Mouse (Mus musculus) frontal cortex, postnatal 36 days (tissue): ENCODE measurements around the gene Anks1b.
"Not testable (repeated sequence)": the region's sequence is repeated elsewhere in the genome, so short reads cannot be mapped to it uniquely, and the experiment has no call there.

Experiments
- DNase-seq, 2 experiments: peaks; one replicate each; pipeline ENCODE4 v3.0.0; 2022; ENCODE audit warnings: low spot score in 2 of 2

The Anks1b gene

DNA sequence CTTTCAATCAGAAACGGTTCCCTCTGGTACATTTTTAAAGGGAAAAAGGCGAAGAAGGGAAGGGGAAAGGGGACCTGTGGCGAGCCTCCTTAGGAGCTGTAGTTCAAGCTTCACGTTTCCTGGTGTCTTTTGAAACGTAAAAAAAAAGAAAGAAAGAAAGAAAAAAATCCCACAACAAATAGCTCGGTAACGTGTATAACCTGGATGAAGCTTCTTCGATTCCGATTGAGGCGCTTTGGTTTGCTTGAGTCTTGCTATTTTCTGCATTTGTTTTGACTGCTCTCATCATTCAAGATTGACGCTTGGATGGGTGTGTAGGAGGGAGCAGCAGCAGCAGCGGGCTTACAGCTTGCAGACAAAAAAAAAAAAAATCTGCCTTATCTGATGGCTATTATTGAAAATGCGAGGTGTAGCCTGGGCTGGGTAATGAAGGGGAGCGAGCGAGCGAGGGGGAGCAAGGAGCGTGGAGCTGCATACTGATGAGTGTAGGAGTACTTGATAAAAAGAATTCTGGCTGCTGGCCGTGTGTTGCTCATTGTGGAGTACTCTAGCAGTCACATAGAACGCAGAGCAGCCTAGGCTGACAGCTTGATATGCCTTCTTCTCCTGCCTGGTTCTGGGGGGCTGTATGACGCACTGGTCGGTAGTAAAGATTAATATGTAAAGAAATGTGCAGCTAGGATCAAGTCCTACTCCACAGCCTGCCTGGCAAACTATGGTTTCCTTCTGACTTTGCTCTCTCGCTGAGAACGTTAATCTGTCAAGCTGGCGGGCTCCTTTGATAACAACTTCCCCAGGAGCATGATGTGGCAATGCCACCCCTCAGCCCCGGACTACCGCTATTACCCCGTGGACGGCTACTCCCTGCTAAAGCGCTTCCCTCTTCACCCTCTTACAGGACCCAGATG, 703.1 kb downstream of the Anks1b start:
- DNase-seq = peak; percentile 75 to 80

DNA sequence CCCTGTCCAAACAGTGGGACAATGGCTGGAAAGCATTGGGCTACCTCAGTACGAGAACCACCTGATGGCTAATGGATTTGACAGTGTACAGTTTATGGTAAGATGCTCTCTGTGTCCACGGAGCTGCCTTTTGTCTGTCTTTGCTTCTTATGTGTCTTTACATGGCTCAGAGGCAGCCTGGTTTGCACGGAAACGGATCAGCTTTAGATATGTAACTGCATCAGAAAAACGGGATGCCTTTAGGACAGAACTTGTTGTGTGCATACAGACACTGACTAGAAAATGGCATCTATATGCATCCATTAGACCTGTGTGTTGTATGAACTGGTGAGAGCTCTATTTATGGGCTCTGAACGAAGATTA, 703.8 kb downstream of the Anks1b start:
- DNase-seq = no peak

DNA sequence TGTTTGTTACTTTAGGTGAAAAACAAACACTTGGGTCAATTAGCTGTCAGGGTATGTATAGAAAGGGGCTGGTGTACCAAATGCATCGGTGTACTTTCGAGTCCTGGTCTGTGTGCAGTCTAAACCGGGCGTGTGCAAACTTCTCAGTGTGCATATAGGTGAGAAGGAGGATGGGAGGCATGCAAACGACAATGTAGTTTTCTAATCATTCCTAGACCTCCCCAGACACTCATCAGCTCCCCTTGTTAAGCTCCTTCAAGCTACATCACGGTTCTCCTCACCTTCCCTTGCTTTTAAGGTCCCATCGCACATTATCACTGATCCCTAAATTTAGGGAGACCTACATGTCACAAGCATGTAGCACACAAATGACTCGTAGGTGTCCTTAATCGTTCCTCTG, 704.5 kb downstream of the Anks1b start:
- no peak for DNase-seq

DNA sequence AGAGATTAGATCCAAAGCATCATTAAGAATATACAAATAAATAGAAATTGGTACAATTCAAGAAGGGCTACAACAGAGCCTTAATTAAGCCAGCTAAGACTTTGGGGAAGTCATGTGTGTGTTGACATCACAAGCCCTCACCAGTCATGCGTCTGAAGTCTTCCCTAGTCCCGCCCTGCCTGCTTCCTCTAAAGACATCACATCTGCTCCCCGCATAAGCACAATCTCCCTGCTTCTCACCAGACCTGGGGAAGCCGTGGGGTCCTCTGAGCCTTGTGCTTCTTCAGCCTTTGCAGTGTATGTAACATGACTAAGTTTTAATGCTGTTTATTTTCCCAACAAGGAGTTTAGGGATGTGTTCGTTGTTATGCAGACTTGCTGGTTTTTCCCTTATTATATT, 706.7 kb downstream of the Anks1b start:
- no peak for DNase-seq

DNA sequence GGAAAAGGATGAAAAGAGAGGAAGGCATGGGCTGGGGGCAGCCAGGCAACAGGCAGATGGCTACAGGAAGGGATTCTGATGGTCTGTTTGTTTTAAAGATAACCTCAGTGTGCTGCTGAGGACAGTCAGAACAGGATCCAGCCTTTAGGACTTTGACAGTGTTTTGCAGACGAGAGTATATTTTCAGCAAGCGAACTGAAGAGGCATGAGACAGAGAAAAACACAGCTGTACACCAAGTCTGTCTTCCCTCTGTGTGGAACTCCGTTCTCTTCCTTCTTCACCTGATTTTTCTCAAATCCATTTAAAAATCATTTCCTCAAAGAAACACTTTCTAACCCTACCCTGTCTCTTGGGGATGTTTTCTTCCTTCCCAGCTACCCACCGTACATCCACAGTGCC, 710.7 kb downstream of the Anks1b start:
- DNase-seq = peak in 1 of 2 experiments; percentile 41

DNA sequence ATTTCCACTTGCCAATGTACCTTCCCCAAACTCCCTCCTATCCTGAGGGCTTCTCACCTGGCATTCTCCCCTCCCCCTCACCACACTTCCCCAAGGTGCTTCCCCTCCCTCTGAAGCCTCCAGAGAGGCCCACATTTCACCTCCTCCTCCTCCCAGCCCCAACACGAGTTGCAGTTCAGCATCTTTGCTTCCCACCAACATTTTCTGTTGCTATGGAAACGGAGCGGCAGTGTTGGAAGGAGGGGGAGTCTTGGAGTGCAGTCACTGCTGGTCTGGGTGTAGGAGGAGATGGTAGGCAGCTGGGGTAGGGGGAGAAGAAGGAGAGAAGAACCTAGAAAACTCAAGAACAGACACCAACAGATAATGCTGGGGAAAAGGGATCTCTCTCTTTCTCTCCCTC, 722.8 kb downstream of the Anks1b start:
- DNase-seq = peak; percentile 69

DNA sequence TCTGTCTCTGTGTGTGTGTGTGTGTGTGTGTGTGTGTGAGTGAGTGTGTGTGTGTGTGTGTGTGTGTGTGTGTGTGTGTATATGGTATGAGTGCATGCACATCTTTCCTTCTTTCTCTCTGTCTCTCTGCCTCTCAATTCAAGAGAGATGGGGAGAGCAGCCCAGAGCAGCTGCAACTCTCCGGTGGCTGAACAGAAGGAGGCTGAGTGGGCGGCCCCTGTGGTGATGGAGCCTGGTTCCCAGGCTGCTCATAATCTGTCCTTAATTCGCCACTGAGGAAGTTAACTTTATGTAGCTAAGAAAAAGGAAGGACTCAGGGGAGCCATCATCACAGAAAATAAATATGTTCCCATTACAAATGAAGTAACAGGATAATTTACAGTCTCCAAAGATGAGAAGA, 723.3 kb downstream of the Anks1b start:
- DNase-seq = peak in 1 of 2 experiments; percentile 78

DNA sequence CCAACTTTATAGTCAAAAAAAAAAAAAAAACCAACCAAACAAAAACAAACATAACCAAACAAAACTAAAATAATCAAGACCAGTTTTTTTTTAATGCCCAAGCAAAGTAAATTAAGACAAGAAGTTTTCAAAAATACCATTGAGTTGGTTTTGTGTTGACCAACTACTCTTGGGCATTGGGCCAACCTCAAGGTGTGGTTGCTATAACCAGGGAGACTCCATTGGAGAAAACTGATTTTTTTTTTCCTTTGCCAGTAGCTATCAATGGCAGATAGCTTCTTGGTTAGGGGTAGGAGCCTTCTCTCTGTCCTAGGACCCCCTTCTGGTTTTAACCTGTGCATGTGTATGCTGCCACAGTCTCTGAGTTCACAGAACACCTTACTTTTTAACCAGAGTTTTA, 725.8 kb downstream of the Anks1b start:
- DNase-seq = no peak

DNA sequence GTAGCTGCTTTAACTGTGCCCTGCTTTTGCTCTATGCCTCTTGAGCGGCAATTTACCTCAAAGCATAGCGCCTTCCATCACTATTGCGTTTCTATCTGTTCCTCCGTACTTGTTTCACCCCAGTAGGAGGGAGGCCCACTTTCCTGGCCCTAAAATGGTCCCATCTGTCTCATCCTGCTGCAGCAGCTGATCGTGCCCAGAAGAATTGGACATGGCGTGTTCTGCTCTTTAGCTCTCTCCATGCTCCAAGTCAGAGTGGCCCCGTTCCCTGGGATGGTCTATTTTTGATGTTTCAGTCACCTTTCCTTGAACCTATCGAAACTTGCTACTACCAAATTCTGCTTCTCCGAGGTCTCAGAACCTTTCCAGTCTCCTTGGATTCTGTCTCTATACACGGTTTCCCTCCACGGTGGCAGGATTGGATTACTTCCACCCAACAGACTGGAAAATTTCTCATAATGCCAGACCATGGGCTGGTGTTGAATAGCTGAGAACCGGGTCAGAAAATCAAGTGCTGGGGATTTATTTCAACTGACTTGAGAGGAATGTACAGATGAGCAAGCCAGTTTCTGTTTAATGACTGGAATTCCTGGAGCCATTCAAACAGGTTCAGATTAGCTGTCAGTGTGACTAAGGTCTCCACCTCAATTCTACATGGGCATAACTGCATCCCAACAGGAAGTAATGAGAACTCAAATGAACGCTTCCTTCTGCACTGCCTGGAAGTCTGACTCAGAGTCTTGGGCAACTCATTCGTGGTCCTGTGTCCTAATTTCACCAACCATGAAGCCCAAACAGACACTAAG, 726.6 kb downstream of the Anks1b start:
- no peak for DNase-seq

DNA sequence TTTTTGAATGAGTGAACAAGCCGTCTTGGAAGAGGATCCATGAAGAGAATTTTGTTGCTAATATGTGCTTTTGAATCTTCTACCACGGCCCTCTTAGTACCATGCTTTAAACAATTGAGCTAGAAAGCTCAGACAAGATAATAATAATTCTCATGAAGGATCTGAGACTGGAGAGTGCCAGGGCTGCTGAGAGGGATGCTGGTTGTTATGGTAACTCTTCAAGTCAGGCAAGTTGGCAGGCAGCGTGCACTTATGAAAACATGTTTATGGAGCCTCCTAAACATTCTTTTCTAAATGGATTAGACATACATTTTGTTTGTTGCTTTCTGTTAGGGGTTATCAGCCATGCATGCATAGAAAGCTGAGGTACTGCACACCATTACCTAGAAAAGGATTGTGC, 734.3 kb downstream of the Anks1b start:
- no peak for DNase-seq

DNA sequence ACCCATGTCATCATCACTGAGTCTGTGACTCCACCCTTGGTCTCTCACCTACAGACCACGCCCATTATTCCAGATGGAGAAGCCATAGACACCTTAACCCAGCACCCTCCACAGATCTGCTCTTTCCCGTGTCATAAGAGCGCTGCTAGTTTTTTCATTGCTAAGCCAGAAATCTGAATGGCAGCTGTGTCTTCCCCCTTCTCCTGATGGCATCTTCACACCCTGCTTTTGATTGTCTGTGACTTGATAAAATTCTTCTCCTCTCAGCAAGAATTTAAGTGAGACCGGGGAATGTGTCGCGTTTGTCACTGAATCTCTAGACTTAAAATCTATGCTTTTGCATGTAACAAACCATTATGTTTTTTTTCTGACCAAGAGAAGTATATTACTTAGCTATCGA, 736.1 kb downstream of the Anks1b start:
- DNase-seq = no peak

DNA sequence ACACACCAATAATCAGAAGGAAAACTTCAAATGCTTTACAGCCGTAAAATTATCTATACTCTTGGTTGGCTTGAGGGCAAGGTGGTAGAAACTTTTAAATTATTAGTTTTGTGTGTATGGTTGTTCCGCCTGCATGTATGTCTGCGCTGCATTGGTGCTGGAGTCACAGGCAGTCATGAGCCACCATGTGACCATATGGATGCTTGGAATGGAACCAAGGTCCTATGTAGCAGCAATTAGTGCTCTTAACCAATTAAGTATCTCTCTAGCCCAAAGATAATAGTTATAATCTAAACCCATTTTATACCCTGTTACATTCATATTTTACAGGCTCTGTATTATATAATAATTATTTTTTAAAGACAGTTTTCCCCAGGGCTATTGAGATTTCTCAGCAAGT, 739.7 kb downstream of the Anks1b start:
- DNase-seq = no peak

DNA sequence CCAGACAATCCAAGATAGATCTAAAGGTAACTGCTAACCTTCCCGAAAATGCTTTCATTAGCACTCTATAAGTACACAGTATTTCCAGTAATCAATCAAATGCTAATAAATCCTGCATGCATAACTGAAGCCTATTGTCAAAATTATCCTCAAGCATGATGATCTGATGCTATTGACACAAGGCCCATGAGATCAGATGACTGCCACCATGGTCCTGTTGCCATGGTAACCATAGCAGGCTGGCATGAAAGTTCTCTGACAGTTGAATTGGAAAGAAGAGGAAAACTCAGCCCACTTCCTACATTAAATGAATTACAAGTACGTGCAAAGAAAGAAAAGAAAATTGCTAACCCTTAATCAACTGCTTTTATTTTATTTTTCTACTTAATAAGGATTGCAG, 741.9 kb downstream of the Anks1b start:
- no peak for DNase-seq

DNA sequence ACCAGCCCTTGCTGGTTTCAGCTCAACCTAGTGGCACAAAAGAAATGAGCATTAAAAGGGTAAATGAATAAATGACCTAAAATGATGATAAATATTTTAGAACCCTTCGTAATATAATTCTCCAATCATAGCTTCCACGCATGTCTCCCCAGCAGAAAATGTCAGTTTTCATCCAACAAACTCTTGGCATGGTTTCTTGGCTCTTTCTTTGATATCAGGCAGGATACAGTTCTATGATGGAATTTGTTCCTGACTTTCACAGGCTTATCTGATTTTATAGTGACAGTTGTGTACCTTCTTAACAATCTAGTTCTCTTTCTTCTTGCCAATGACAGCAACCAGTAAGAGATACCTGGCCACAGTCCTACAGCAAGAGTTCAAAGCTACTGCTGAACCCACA, 743.3 kb downstream of the Anks1b start:
- no peak for DNase-seq

DNA sequence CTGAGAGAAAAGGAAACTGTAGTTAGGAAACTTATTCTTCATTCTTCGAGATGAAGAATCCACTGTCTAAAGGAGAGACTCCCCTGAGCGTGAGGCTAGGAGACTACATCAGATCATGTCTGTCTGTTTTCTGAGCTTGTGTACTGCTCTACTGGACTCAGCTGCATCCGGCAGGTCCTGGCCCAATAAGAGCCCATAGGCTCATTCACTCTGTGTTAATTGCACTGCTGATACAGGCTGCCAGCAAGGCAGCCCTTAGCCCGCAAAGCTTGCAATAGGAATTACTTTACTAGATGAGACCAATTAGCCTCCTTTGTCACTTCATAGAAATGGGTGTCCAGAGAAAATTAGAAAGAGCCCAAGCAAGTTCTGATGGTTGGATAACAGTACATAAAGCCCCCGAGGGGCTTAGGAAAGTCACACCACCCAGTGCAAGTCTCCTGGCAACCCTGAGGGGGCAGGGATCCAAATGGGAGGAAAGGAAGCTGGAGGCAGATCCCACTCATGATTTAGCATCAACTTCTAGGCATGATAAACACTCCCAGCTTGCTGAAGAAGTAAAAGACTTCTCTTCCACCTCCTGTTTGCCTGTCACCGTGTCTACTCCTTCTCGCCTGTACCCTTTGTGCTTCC, 744.5 kb downstream of the Anks1b start:
- no peak for DNase-seq

DNA sequence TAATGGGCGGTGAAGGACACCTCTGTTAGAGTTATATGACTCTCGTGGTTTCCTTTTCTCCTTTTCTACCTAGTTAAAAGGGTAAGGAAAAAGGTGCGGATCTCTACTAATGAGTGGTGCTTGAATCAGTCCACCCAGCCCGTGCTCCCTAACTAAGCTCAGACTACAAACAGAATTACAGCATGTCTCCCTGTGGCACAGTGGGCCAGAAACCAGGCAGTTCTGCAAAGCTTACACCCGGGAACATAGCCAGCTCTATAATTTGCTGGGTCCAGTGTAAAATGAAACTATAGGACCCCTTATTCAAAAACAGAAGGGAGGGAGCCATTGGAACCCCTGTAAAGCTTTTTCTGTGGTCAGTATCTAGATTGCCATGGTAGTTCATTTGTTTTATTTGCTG, 754.2 kb downstream of the Anks1b start:
- no peak for DNase-seq

DNA sequence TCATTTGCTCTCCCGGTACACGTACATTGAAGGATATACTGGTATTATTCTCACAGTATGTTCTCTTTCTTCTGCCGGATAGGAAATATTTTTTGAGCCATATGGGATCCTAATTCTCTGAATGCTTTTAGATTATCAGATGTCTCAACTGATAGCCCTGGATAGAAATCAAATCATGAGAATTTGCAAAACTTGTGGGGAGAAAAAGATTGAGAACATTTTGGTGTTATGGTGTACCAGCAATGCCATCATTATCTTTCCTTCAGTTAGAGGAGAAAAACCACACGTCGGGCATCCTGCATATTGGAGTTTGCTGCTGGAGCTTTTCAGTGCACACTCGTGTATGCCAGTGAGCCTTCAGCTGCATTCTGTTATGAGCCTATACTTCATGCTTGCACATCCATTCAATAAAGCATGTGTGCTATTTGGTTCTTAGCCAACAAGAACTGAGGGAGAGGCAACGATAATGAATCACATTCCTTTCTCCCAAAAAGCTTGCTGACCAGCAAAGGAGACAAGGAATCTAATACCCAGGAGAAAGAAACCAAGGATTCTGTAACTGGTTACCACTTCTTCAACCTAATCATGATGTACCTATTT, 756.9 kb downstream of the Anks1b start:
- DNase-seq = no peak

DNA sequence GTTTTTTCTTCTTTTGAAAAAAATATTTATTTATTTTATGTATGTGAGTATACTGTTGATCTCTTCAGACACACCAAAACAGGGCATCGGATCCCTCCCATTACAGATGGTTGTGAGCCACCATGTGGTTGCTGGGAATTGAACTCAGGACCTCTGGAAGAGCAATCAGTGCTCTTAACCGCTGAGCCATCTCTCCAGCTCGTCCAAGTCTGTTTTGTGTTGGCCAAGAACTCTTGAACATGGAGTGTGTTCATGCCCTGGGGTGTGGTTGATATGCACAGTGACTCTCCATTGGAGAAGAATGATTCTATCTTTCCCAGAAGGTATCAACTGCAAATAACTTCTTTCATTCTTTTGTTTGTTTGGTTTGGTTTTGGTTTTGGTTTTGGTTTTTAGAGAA, 757.5 kb downstream of the Anks1b start:
- not testable (repeated sequence) for DNase-seq

DNA sequence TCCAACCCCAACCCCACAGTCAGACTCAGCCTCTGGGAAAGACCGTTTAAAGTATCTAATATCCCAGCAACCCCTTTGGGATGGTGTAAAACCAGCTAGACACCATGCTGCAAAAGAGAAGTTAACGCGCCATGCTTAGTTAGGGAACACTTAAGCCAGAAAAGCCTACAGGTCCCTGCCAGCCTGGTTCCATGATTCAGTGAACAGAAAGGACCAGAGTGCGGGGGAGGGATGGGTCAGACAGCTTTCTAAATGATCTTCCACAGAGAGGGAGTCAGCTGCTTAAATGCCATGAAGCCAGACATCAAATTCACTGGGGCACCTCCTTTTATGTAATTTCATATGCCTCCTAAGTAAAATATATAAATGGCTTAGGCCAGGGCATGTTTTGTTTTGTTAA, 764.0 kb downstream of the Anks1b start:
- no peak for DNase-seq

DNA sequence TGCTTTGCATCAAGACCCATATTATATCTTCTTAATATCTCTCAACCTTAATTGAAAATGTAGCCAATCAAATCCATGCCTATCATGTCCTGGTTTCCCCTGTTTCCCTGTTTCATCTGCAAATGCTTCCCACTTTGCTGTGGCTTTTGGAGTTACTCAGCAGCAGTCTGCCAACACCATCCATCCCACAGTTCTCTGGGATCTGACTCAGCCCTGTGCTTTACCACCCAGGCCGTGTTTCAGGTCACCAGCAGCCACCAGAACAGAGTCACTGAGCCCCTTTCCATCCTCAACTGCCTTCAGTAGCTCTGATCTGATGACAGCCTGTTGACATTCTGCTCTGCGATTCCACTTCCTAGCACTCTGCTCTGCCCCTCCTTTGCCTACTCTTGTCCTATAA, 776.4 kb downstream of the Anks1b start:
- no peak for DNase-seq

DNA sequence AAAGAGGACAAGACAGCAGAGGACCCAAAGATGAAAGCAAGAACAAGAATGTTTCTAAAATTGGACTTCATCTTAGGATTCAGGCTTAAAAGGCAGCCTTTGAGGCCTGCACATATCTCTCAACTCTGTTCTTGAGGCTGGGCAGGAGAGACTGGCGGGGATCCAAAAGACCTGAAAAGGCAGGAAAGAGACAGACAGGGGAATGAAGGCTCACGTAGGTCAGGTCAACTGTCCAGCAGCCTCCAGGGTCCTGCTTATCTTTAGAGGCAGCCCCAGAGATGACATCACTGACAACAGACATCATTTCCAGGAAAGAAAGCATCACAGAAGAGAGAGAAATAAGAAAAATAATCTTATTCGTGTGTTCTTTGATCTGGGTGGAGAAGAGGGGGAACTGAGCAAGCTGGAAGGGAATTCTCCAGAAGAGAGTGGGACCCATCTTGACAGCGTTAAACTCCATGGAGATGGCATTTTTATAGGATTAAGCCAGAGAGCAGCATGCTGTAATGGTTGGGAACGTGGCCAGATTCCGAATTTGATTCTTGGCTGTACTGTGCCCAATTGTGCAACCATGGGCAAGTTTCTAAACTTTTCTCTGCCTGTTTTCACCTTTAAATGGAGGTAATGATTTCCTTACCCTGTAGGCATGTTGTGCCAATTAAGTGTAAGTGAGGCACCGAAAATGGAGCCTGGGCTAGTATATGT, 784.3 kb downstream of the Anks1b start:
- DNase-seq = peak in 1 of 2 experiments; percentile 69

DNA sequence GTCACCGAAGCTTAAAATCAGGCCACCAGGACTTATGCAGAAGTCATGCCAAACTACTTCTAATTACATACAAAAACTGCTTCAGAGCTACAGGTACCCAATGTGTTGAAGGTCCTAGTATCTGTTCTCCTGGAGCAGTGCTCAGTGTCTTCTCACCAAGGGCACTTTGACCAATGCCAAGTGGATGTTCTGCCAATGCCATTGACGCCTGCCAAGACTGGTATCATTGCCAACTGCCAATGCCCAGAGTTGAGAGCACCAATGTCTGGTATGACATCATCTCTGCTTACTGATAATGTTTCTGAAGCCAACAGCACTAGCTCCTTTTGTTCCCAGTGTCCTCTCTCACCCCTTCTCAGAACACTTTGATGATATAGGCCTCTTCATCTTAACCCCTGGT, 793.4 kb downstream of the Anks1b start:
- no peak for DNase-seq
